Mouse (Mus musculus) brain, embryonic 14.5 days (tissue): ENCODE measurements around the gene Sh3d21.

Experiments used
- CTCF ChIP-seq: fragments of 200-500 bp; IDR thresholded peaks from 2 replicates; pipeline ENCODE4 v1.5.1; 2012; ENCODE audit warnings: inconsistent platforms, mild to moderate bottlenecking, moderate library complexity, borderline replicate concordance; ENCODE audit not compliant: insufficient read depth, insufficient read length; ENCODE audit errors: extremely low read depth
- POLR2A ChIP-seq: fragments of 200-500 bp; IDR thresholded peaks from 2 replicates; pipeline ENCODE4 v1.6.1; 2012; ENCODE audit warnings: mild to moderate bottlenecking, inconsistent platforms, borderline replicate concordance; ENCODE audit not compliant: poor library complexity, insufficient read depth, insufficient read length, severe bottlenecking; ENCODE audit errors: extremely low read depth

GRCm38 (mm10) chr4:126163685-126164084, 394 bp upstream of the Sh3d21 start:
- no peak for TF ChIP-seq CTCF
- TF ChIP-seq POLR2A = no peak
